21 mouse cellular contexts compared by ENCODE assay signal in genomic region chr8:87657488-87657887, GRCm38 (mm10).
A peak's percentile ranks its signal among the peaks of the same experiment; 100 is the strongest.
DNase-seq lines count a peak whose midpoint lies in the region; ATAC-seq and TF ChIP-seq lines count a peak whose summit lies in the region.
"Had no signal": no experiment of that assay in that cellular context is flagged by ENCODE, and none has a peak within 500 bp of the region (broad histone marks: within the 10 kb centered on the region; RNA-seq: fewer than 3 reads in every experiment).

No protein-coding gene starts in this region.

- no peak for TF ChIP-seq CTCF in liver, postnatal 0 days (IDR thresholded peaks at IDR 0.05; ENCODE audit: low read depth)
- no peak for TF ChIP-seq CTCF in CH12.LX (conservative IDR thresholded peaks at IDR 0.05 in 1 of 2, IDR thresholded peaks at IDR 0.05 in 1 of 2; ENCODE audit: low read depth in 2 of 2, low read length in 2 of 2)

- H3K4me3 ChIP-seq in limb, embryonic 11.5 days (ENCODE audit: low read depth, low read length) = no peak overlapping the region
- no peak overlapping the region for H3K4me3 ChIP-seq in limb, embryonic 10.5 days
- H3K4me3 ChIP-seq in liver, embryonic 12.5 days = no peak overlapping the region
- no peak overlapping the region for H3K4me3 ChIP-seq in liver, postnatal 0 days (ENCODE audit: low read depth, low read length)
- H3K4me3 ChIP-seq in CH12.LX (replicated peaks in 1 of 3; ENCODE audit: low read depth in 2 of 3, low read length in 2 of 3, poor library complexity in 1 of 3) = no peak overlapping the region

- dilution Hi-C loops in CH12.LX (cut with MboI; ENCODE audit: extremely low pct_ligation_motif_present, extremely low pct_unique_long_range_greater_than_20kb, low sequenced_read_pairs) = no loop called here

- H3K36me3 ChIP-seq in limb, embryonic 11.5 days (ENCODE audit: control insufficient read depth, insufficient read depth, low read length) = no peaks in the 10 kb centered on the region
- H3K36me3 ChIP-seq in limb, embryonic 10.5 days = no peaks in the 10 kb centered on the region
- no peaks in the 10 kb centered on the region for H3K36me3 ChIP-seq in liver, embryonic 12.5 days
- H3K36me3 ChIP-seq in liver, postnatal 0 days (replicated peaks; ENCODE audit: insufficient read depth, low read length) = no peaks in the 10 kb centered on the region
- no peaks in the 10 kb centered on the region for H3K36me3 ChIP-seq in CH12.LX (replicated peaks in 1 of 2; ENCODE audit: control insufficient read depth in 1 of 2, insufficient read depth in 1 of 2, low read length in 1 of 2)
- H3K36me3 ChIP-seq: embryonic facial prominence, embryonic 13.5 days; embryonic facial prominence, embryonic 15.5 days; forebrain, embryonic 12.5 days; G1E had no signal

- TF ChIP-seq RAD21 in CH12.LX (IDR thresholded peaks at IDR 0.05; ENCODE audit: low read depth, low read length) = no peak

- H3K9me3 ChIP-seq in limb, embryonic 11.5 days (ENCODE audit: control insufficient read depth, low read length) = no peaks in the 10 kb centered on the region
- no peaks in the 10 kb centered on the region for H3K9me3 ChIP-seq in limb, embryonic 10.5 days (replicated peaks)
- no peaks in the 10 kb centered on the region for H3K9me3 ChIP-seq in liver, embryonic 12.5 days (replicated peaks)
- H3K9me3 ChIP-seq in liver, postnatal 0 days (ENCODE audit: low read length) = no peaks in the 10 kb centered on the region
- H3K9me3 ChIP-seq in CH12.LX (replicated peaks; ENCODE audit: low read length) = peaks cover 4% of the 10 kb centered on the region
- H3K9me3 ChIP-seq: embryonic facial prominence, embryonic 13.5 days; embryonic facial prominence, embryonic 15.5 days; forebrain, embryonic 10.5 days; forebrain, embryonic 12.5 days had no signal

- no peaks in the 10 kb centered on the region for H3K79me2 ChIP-seq in CH12.LX (replicated peaks; ENCODE audit: control insufficient read depth, extremely low read depth, insufficient read depth, poor library complexity, severe bottlenecking)

- no peaks in the 10 kb centered on the region for H3K27me3 ChIP-seq in limb, embryonic 11.5 days (ENCODE audit: control insufficient read depth, insufficient read depth, low read length)
- H3K27me3 ChIP-seq in limb, embryonic 10.5 days (ENCODE audit: low read depth, poor library complexity, severe bottlenecking) = peaks cover 14% of the 10 kb centered on the region
- H3K27me3 ChIP-seq in liver, embryonic 12.5 days (replicated peaks) = peaks cover 42% of the 10 kb centered on the region
- H3K27me3 ChIP-seq in liver, postnatal 0 days (ENCODE audit: insufficient read depth, low read length) = peaks cover 29% of the 10 kb centered on the region
- no peaks in the 10 kb centered on the region for H3K27me3 ChIP-seq in CH12.LX (replicated peaks)

- no peak overlapping the region for H3K9ac ChIP-seq in limb, embryonic 11.5 days (ENCODE audit: low read length)
- H3K9ac ChIP-seq in liver, embryonic 12.5 days = no peak overlapping the region
- no peak overlapping the region for H3K9ac ChIP-seq in liver, postnatal 0 days (replicated peaks)
- H3K9ac ChIP-seq in CH12.LX (ENCODE audit: insufficient read depth, low read depth) = peak overlapping the region; percentile 35; the same call in 1 of the 2 replicates
- H3K9ac ChIP-seq: embryonic facial prominence, embryonic 15.5 days; forebrain, embryonic 12.5 days had no signal

- no peak for ATAC-seq in limb, embryonic 11.5 days (ENCODE audit: insufficient number of reproducible peaks, low FRiP score, low TSS enrichment, low read depth)
- no peak for ATAC-seq in liver, embryonic 12.5 days
- no peak for ATAC-seq in liver, postnatal 0 days
- ATAC-seq: activated CD4-positive, CD25-positive, alpha-beta regulatory T cell, adult 4 months; Patski had no signal

- H3K27ac ChIP-seq in limb, embryonic 11.5 days (replicated peaks; ENCODE audit: low read depth, low read length) = peak overlapping the region; percentile 4; the same call in 1 of the 2 replicates
- no peak overlapping the region for H3K27ac ChIP-seq in limb, embryonic 10.5 days
- H3K27ac ChIP-seq in liver, embryonic 12.5 days = no peak overlapping the region
- no peak overlapping the region for H3K27ac ChIP-seq in liver, postnatal 0 days (ENCODE audit: low read depth)
- H3K27ac ChIP-seq in CH12.LX (ENCODE audit: insufficient read depth, low read depth) = no peak overlapping the region
- H3K27ac ChIP-seq: embryonic facial prominence, embryonic 13.5 days; embryonic facial prominence, embryonic 15.5 days; forebrain, embryonic 10.5 days; forebrain, embryonic 12.5 days had no signal

- TF ChIP-seq POLR2A in CH12.LX (IDR thresholded peaks at IDR 0.05; ENCODE audit: low read depth, low read length) = no peak

- in situ Hi-C loops in CH12.LX (cut with MboI; ENCODE audit: low pct_ligation_motif_present, low pct_unique_long_range_greater_than_20kb, low sequenced_read_pairs) = no loop called here

- H3K4me1 ChIP-seq in limb, embryonic 11.5 days (ENCODE audit: control insufficient read depth, insufficient read depth, low read length) = peaks cover 41% of the 10 kb centered on the region
- H3K4me1 ChIP-seq in limb, embryonic 10.5 days = peaks cover 59% of the 10 kb centered on the region
- peaks cover 39% of the 10 kb centered on the region for H3K4me1 ChIP-seq in liver, embryonic 12.5 days
- peaks cover 10% of the 10 kb centered on the region for H3K4me1 ChIP-seq in liver, postnatal 0 days (ENCODE audit: insufficient read depth)
- H3K4me1 ChIP-seq in CH12.LX (ENCODE audit: control insufficient read depth in 1 of 2, insufficient read depth in 2 of 2) = peaks cover 6 to 27% of the 10 kb centered on the region in 2 experiments; a peak in 3 of 4 replicates

- no peak overlapping the region for H3K4me2 ChIP-seq in limb, embryonic 11.5 days (ENCODE audit: low read depth, severe bottlenecking)
- peak overlapping the region; percentile 76; the same call in 1 of the 2 replicates for H3K4me2 ChIP-seq in liver, embryonic 12.5 days
- no peak overlapping the region for H3K4me2 ChIP-seq in liver, postnatal 0 days (ENCODE audit: low read depth, low read length)
- peak overlapping the region; percentile 45; the same call in 1 of the 2 replicates for H3K4me2 ChIP-seq in CH12.LX (ENCODE audit: insufficient read depth, low read depth, poor library complexity, severe bottlenecking)

- no peak for TF ChIP-seq EP300 in liver, postnatal 0 days (IDR thresholded peaks at IDR 0.05; ENCODE audit: low read depth)
- no peak for TF ChIP-seq EP300 in CH12.LX (IDR thresholded peaks at IDR 0.05; ENCODE audit: low read length)

- WGBS in limb, embryonic 11.5 days = 78% methylated on average over 4 of the region's 4 CpGs
- WGBS in limb, embryonic 10.5 days = 76% methylated on average over 4 of the region's 4 CpGs
- WGBS in liver, embryonic 12.5 days (ENCODE audit: insufficient replicate concordance) = 26% methylated on average over 4 of the region's 4 CpGs
- WGBS in liver, postnatal 0 days (ENCODE audit: insufficient replicate concordance) = 41% methylated on average over 4 of the region's 4 CpGs

- no peak for DNase-seq in limb, embryonic 11.5 days (ENCODE audit: low spot score)
- DNase-seq in limb, embryonic 10.5 days (ENCODE audit: low spot score) = no peak
- no peak for DNase-seq in liver, postnatal 0 days
- peak; percentile 19 for DNase-seq in CH12.LX (ENCODE audit: extremely low read depth)
- no peak for DNase-seq in adrenal gland, adult 18-20 months (ENCODE audit: low spot score in 2 of 2)
- DNase-seq: adrenal gland, adult 2 months; adrenal gland, postnatal 10 days; adrenal gland, postnatal 25 days; cerebellum, adult 11 months; cerebellum, adult 18-20 months; cerebellum, adult 8-10 months; cerebellum, adult 9-11 months; cerebellum, postnatal 36 days had no signal

TF ChIP-seq in CH12.LX, 34 proteins besides CTCF, POLR2A, EP300 and RAD21:
- TF ChIP-seq IRF4 (IDR thresholded peaks at IDR 0.05; ENCODE audit: low read depth, low read length) (peak; percentile 62), BHLHE40 (IDR thresholded peaks at IDR 0.05; ENCODE audit: low read depth, low read length) (peak; percentile 67), USF1 (IDR thresholded peaks at IDR 0.05; ENCODE audit: low read depth, low read length) (no peak), ZNF384 (IDR thresholded peaks at IDR 0.05; ENCODE audit: low read depth, low read length) (peak; percentile 80), JUND (conservative IDR thresholded peaks at IDR 0.05; ENCODE audit: low read depth, low read length) (peak; percentile 36; the same call in 1 of the 2 replicates), JUN (IDR thresholded peaks at IDR 0.05; ENCODE audit: insufficient read depth, low read depth, low read length) (peak; percentile 40; the same call in 1 of the 2 replicates), MAX (IDR thresholded peaks at IDR 0.05; ENCODE audit: low read length) (no peak), SMC3 (IDR thresholded peaks at IDR 0.05; ENCODE audit: low read depth, low read length) (no peak), ETS1 (conservative IDR thresholded peaks at IDR 0.05; ENCODE audit: low read depth, low read length) (peak; percentile 43; the same call in 1 of the 2 replicates), MEF2A (IDR thresholded peaks at IDR 0.05; ENCODE audit: borderline replicate concordance, low read depth, low read length) (peak; percentile 78)

Comparison
In these comparisons a context has a peak if more than half of its experiments do, and no peak if none do; other contexts are left out.
1. H3K4me2 ChIP-seq: peak in liver, embryonic 12.5 days (single experiment) and CH12.LX (single experiment); none in limb, embryonic 11.5 days (single experiment) and liver, postnatal 0 days (single experiment).